Mouse (Mus musculus): ENCODE measurements around the gene Snip1. TPM values are rescaled to one million over a fixed set of nuclear protein-coding genes. Genes with fewer than 3 reads are reported as not detected.

Snip1 gene
- 28.8 and 30.3 TPM in 2 replicates for polyA plus RNA-seq (2015; fragmentation: Nextera tagmentation; extraction: Ambion mirVana)

- ATAC-seq (ENCODE audit: low FRiP score, low TSS enrichment) = peak; percentile 93
- under 1% methylated on average over 76 of the region's 78 CpGs for WGBS
- Histone ChIP-seq H3K4me1 (ENCODE audit: insufficient read depth, low read length) (peaks cover 22% of the 10 kb centered on the region), H3K4me3 (ENCODE audit: low read length) (peak within 1 kb of the TSS; percentile 78), H3K27me3 (ENCODE audit: insufficient read depth, low read length) (no peaks in the 10 kb centered on the region), H3K36me3 (ENCODE audit: insufficient read depth, low read length) (peaks cover 23% of the 10 kb centered on the region), H3K27ac (ENCODE audit: low read length) (peak within 1 kb of the TSS; percentile 51), H3K4me2 (replicated peaks; ENCODE audit: low read depth, low read length) (peak within 1 kb of the TSS; percentile 90), H3K9me3 (ENCODE audit: low read length) (no peaks in the 10 kb centered on the region), H3K9ac (replicated peaks; ENCODE audit: low read length) (peak within 1 kb of the TSS; percentile 93)
Observed at GRCm38 (mm10) chr4:125066490-125067370, at the start of gene Snip1. Snip1 (plus strand) TSS chr4:125066672.

DNA sequence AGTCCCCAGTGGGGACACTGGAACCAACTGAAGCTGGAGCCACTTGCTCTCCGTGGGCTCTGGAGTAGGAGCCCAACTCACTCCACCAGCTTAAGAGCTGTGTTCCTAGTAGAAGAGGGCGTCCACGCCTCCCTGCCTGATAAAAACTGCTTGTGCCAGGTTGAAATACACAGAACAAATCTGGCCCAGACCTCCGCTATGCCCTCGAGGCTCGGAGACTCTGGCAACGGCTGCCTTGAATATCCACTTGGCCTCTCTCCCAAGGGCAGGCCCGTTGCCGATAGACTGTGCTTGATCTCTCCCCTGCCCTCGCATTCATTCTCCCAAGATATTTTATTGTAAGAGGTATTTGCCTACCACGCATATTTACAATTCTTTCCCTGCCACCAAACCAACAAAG, 49.0 kb upstream of the Snip1 start:
- Histone ChIP-seq H3K4me1 (ENCODE audit: insufficient read depth, low read length) (no peaks in the 10 kb centered on the region), H3K9ac (replicated peaks; ENCODE audit: low read length) (no peak overlapping the region), H3K4me3 (ENCODE audit: low read length) (no peak overlapping the region), H3K27me3 (ENCODE audit: insufficient read depth, low read length) (no peaks in the 10 kb centered on the region), H3K9me3 (ENCODE audit: low read length) (no peaks in the 10 kb centered on the region), H3K4me2 (replicated peaks; ENCODE audit: low read depth, low read length) (no peak overlapping the region), H3K27ac (ENCODE audit: low read length) (no peak overlapping the region), H3K36me3 (ENCODE audit: insufficient read depth, low read length) (no peaks in the 10 kb centered on the region)
- ATAC-seq (ENCODE audit: low FRiP score, low TSS enrichment) = no peak
- 83% methylated on average over 11 of the region's 11 CpGs for whole genome bisulfite sequencing

GRCm38 (mm10) chr4:125020780-125021538, 45.5 kb upstream of the Snip1 start:
- 30% methylated on average over 11 of the region's 11 CpGs for WGBS
- no peaks in the 10 kb centered on the region for H3K36me3 ChIP-seq (ENCODE audit: insufficient read depth, low read length)
- H3K27me3 ChIP-seq (ENCODE audit: insufficient read depth, low read length) = peaks cover 3% of the 10 kb centered on the region; the same call in 1 of the 2 replicates
- no peak for ATAC-seq (ENCODE audit: low FRiP score, low TSS enrichment)
- H3K9me3 ChIP-seq (ENCODE audit: low read length) = no peaks in the 10 kb centered on the region
- H3K4me1 ChIP-seq (ENCODE audit: insufficient read depth, low read length) = no peaks in the 10 kb centered on the region
- no peak overlapping the region for H3K4me2 ChIP-seq (replicated peaks; ENCODE audit: low read depth, low read length)
- H3K27ac ChIP-seq (ENCODE audit: low read length) = no peak overlapping the region
- H3K4me3 ChIP-seq (ENCODE audit: low read length) = no peak overlapping the region
- H3K9ac ChIP-seq (replicated peaks; ENCODE audit: low read length) = no peak overlapping the region

- Histone ChIP-seq H3K9ac (replicated peaks; ENCODE audit: low read length) (peak overlapping the region; percentile 88), H3K4me2 (replicated peaks; ENCODE audit: low read depth, low read length) (peak overlapping the region; percentile 87), H3K27ac (ENCODE audit: low read length) (peak overlapping the region; percentile 67), H3K36me3 (ENCODE audit: insufficient read depth, low read length) (peaks cover 1% of the 10 kb centered on the region), H3K9me3 (ENCODE audit: low read length) (no peaks in the 10 kb centered on the region), H3K4me3 (ENCODE audit: low read length) (peak overlapping the region; percentile 99), H3K27me3 (ENCODE audit: insufficient read depth, low read length) (no peaks in the 10 kb centered on the region; the same call in 1 of the 2 replicates), H3K4me1 (ENCODE audit: insufficient read depth, low read length) (peaks cover 9% of the 10 kb centered on the region)
- ATAC-seq (ENCODE audit: low FRiP score, low TSS enrichment) = peak; percentile 98
- WGBS = under 1% methylated on average over 50 of the region's 50 CpGs
Observed at GRCm38 (mm10) chr4:125029891-125030614, 36.4 kb upstream of the Snip1 start.

DNA sequence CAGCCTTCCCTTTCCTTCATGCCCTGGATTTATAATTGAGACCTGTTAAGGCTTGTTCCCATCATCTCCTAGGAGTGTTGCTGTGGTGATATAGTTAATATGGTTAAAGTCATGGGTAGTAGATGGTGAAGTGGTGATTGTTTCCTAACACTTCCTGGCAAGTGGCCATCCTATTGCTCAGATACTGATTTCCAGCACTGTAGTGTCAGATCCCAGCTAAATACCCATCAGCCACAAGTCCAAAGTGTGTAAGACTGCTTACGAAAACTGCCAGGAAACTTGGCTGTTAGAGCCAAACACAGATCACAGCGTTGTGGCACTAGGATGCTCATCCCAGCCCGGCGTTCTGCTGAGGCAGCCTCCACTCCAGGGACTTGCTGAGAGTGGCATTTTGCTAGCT, 32.1 kb upstream of the Snip1 start:
- no peak overlapping the region for H3K4me3 ChIP-seq (ENCODE audit: low read length)
- 94% methylated on average over 4 of the region's 4 CpGs for WGBS
- no peaks in the 10 kb centered on the region for H3K9me3 ChIP-seq (ENCODE audit: low read length)
- no peak overlapping the region for H3K9ac ChIP-seq (replicated peaks; ENCODE audit: low read length)
- peaks cover 9% of the 10 kb centered on the region for H3K4me1 ChIP-seq (ENCODE audit: insufficient read depth, low read length)
- H3K36me3 ChIP-seq (ENCODE audit: insufficient read depth, low read length) = peaks cover 20% of the 10 kb centered on the region
- no peaks in the 10 kb centered on the region for H3K27me3 ChIP-seq (ENCODE audit: insufficient read depth, low read length)
- H3K27ac ChIP-seq (ENCODE audit: low read length) = no peak overlapping the region
- no peak overlapping the region for H3K4me2 ChIP-seq (replicated peaks; ENCODE audit: low read depth, low read length)
- no peak for ATAC-seq (ENCODE audit: low FRiP score, low TSS enrichment)

DNA sequence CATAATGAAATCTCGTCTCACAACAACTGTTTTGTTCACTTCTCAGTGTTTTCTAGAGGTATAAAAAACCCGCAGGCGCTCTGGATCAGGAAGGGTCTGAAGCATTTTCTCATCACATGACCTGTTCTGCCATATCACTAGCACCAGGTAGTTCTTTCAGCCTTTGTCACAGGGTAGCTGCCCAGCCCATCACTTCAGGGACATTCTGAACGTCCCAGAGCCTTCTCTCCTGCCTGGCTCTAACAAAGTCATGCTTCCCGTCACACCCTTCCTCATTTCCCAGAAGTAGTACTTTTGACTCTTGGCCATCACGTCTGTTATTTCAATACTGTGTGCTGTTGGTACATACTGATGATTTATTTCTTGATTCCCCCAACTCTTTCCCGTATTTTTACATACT, 22.0 kb upstream of the Snip1 start:
- no peaks in the 10 kb centered on the region for H3K4me1 ChIP-seq (ENCODE audit: insufficient read depth, low read length)
- H3K9me3 ChIP-seq (ENCODE audit: low read length) = no peaks in the 10 kb centered on the region
- peaks cover 84% of the 10 kb centered on the region for H3K36me3 ChIP-seq (ENCODE audit: insufficient read depth, low read length)
- ATAC-seq (ENCODE audit: low FRiP score, low TSS enrichment) = no peak
- H3K27me3 ChIP-seq (ENCODE audit: insufficient read depth, low read length) = no peaks in the 10 kb centered on the region
- 86% methylated on average over 7 of the region's 7 CpGs for WGBS
- no peak overlapping the region for H3K9ac ChIP-seq (replicated peaks; ENCODE audit: low read length)
- no peak overlapping the region for H3K4me2 ChIP-seq (replicated peaks; ENCODE audit: low read depth, low read length)
- H3K27ac ChIP-seq (ENCODE audit: low read length) = no peak overlapping the region
- no peak overlapping the region for H3K4me3 ChIP-seq (ENCODE audit: low read length)

GRCm38 (mm10) chr4:125055385-125055784, 11.1 kb upstream of the Snip1 start:
- no peaks in the 10 kb centered on the region for H3K27me3 ChIP-seq (ENCODE audit: insufficient read depth, low read length)
- peaks cover 39% of the 10 kb centered on the region for H3K36me3 ChIP-seq (ENCODE audit: insufficient read depth, low read length)
- no peak overlapping the region for H3K9ac ChIP-seq (replicated peaks; ENCODE audit: low read length)
- H3K27ac ChIP-seq (ENCODE audit: low read length) = no peak overlapping the region
- ATAC-seq (ENCODE audit: low FRiP score, low TSS enrichment) = no peak
- no peaks in the 10 kb centered on the region for H3K9me3 ChIP-seq (ENCODE audit: low read length)
- 88% methylated on average over 9 of the region's 9 CpGs for WGBS
- no peak overlapping the region for H3K4me3 ChIP-seq (ENCODE audit: low read length)
- peaks cover 5% of the 10 kb centered on the region; the same call in 1 of the 2 replicates for H3K4me1 ChIP-seq (ENCODE audit: insufficient read depth, low read length)
- no peak overlapping the region for H3K4me2 ChIP-seq (replicated peaks; ENCODE audit: low read depth, low read length)

- Histone ChIP-seq H3K36me3 (ENCODE audit: insufficient read depth, low read length) (peaks cover 34% of the 10 kb centered on the region), H3K9me3 (ENCODE audit: low read length) (no peaks in the 10 kb centered on the region), H3K9ac (replicated peaks; ENCODE audit: low read length) (no peak overlapping the region), H3K4me1 (ENCODE audit: insufficient read depth, low read length) (peaks cover 5% of the 10 kb centered on the region; the same call in 1 of the 2 replicates), H3K4me2 (replicated peaks; ENCODE audit: low read depth, low read length) (no peak overlapping the region), H3K27me3 (ENCODE audit: insufficient read depth, low read length) (no peaks in the 10 kb centered on the region), H3K4me3 (ENCODE audit: low read length) (no peak overlapping the region), H3K27ac (ENCODE audit: low read length) (no peak overlapping the region)
- 87% methylated on average over 4 of the region's 4 CpGs for WGBS
- ATAC-seq (ENCODE audit: low FRiP score, low TSS enrichment) = no peak
Observed at GRCm38 (mm10) chr4:125056476-125056875, 10.0 kb upstream of the Snip1 start.

- no peak overlapping the region for H3K4me3 ChIP-seq (ENCODE audit: low read length)
- no peak overlapping the region for H3K27ac ChIP-seq (ENCODE audit: low read length)
- no peak for ATAC-seq (ENCODE audit: low FRiP score, low TSS enrichment)
- H3K36me3 ChIP-seq (ENCODE audit: insufficient read depth, low read length) = peaks cover 29% of the 10 kb centered on the region
- H3K9ac ChIP-seq (replicated peaks; ENCODE audit: low read length) = no peak overlapping the region
- H3K4me2 ChIP-seq (replicated peaks; ENCODE audit: low read depth, low read length) = no peak overlapping the region
- H3K9me3 ChIP-seq (ENCODE audit: low read length) = no peaks in the 10 kb centered on the region
- H3K4me1 ChIP-seq (ENCODE audit: insufficient read depth, low read length) = peaks cover 5% of the 10 kb centered on the region; the same call in 1 of the 2 replicates
- no peaks in the 10 kb centered on the region for H3K27me3 ChIP-seq (ENCODE audit: insufficient read depth, low read length)
- 67% methylated on average over 3 of the region's 3 CpGs for WGBS
Observed at GRCm38 (mm10) chr4:125057273-125057672, 9.2 kb upstream of the Snip1 start.

Measured in kidney, embryonic 16.5 days (tissue).